Mouse (Mus musculus): ENCODE results near the gene Mzt1. TPM values are rescaled to one million over a fixed set of nuclear protein-coding genes. Genes with fewer than 3 reads are reported as not detected.
A peak's percentile ranks its signal among the peaks of the same experiment; 100 is the strongest.
"Not testable (repeated sequence)": the region's sequence is repeated elsewhere in the genome, so short reads cannot be mapped to it uniquely, and the experiment has no call there.

Mzt1 gene
- 89.5 and 104 TPM in 2 replicates for polyA plus RNA-seq (2016; fragmentation: Nextera tagmentation; extraction: Ambion mirVana)

DNA sequence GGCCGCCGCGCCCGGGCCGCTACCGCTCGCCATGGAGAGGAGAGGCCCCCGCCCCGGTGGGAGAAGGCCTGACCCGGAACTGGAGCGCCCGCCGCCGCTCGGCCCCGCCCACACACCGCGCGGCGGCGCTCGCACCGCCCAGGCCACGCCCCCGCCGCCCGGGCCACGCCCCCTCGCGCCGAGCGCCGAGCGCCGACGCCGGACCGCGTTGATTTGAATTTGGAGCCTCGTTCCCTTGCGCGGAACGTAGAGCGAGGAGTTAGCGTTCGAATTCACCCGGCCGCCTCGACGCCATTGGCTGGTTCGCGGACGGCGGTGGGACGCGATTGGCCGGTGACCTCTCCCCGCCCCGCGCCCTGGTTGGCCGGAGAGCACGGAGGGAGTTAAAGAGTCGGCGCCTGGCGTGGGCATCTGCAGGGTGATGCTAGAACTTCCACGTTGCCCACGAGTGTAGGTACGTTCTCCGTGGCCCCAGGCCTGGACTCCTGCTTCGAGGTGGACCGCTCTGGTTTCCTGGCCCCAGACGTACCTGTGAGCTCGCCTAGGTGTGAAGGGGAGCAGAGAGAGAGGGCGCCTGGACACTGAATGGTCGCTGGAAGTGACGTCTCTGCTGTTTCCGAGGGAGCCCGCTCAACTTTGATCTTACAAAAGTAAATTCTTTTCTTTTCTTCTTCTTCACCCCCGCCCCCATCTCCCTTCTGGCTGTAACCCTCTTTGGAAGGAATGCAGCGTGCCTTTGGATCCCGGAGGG, at the start of gene Mzt1, which contains the start of gene Bora:
Gene Mzt1, minus strand, starts transcription at position 104 of the 751 bp plus-strand sequence.
Gene Bora, plus strand, starts transcription at position 192 of the 751 bp plus-strand sequence.
- peaks cover 29% of the 10 kb centered on the region for H3K4me1 ChIP-seq
- H3K27me3 ChIP-seq (ENCODE audit: low read depth, poor library complexity, severe bottlenecking), result no peaks in the 10 kb centered on the region
- H3K36me3 ChIP-seq, result peaks cover 34% of the 10 kb centered on the region
- no peaks in the 10 kb centered on the region for H3K9me3 ChIP-seq (replicated peaks)
- peak within 1 kb of the TSS; percentile 97 for H3K27ac ChIP-seq
- peak; percentile 94 for DNase-seq (ENCODE audit: low spot score)
- H3K4me3 ChIP-seq, result peak within 1 kb of the TSS; percentile 85
- WGBS, result under 1% methylated on average over 81 of the region's 81 CpGs

GRCm38 (mm10) chr14:99088947-99089346, 43.0 kb upstream of the Mzt1 start:
- no peaks in the 10 kb centered on the region for H3K9me3 ChIP-seq (replicated peaks)
- 96% methylated on average over 7 of the region's 7 CpGs for WGBS
- no peak overlapping the region for H3K4me3 ChIP-seq
- H3K4me1 ChIP-seq, result no peaks in the 10 kb centered on the region
- no peak for DNase-seq (ENCODE audit: low spot score)
- H3K36me3 ChIP-seq, result peaks cover 97% of the 10 kb centered on the region
- no peaks in the 10 kb centered on the region for H3K27me3 ChIP-seq (ENCODE audit: low read depth, poor library complexity, severe bottlenecking)
- H3K27ac ChIP-seq, result no peak overlapping the region

DNA sequence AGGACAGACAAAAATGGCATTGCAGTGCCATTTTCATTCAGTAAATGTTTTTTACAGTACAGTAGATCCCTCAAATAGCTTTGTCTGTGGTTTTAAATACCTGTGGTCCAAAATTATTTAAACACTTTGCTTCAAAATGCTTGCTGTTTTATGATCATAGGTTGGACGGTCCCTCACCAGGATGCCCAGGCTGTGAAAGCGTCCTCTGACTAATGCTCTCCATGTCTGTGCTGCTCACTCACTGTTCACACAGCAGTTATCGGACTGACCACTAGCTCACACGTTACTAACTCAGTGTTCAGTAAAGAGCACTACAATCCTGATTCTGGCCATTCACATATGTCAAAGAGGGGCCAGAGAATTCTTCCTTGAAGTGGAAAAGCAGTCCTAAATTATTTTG, 25.2 kb upstream of the Mzt1 start:
- Histone ChIP-seq H3K9me3 (replicated peaks) (no peaks in the 10 kb centered on the region), H3K36me3 (peaks cover 97% of the 10 kb centered on the region), H3K27me3 (ENCODE audit: low read depth, poor library complexity, severe bottlenecking) (no peaks in the 10 kb centered on the region), H3K27ac (no peak overlapping the region), H3K4me1 (no peaks in the 10 kb centered on the region), H3K4me3 (no peak overlapping the region)
- WGBS, result 93% methylated on average over 4 of the region's 4 CpGs
- DNase-seq (ENCODE audit: low spot score), result no peak

- DNase-seq (ENCODE audit: low spot score), result no peak
- Histone ChIP-seq H3K4me3 (no peak overlapping the region), H3K27ac (no peak overlapping the region), H3K27me3 (ENCODE audit: low read depth, poor library complexity, severe bottlenecking) (no peaks in the 10 kb centered on the region), H3K36me3 (peaks cover 89% of the 10 kb centered on the region), H3K4me1 (no peaks in the 10 kb centered on the region), H3K9me3 (replicated peaks) (no peaks in the 10 kb centered on the region)
- 94% methylated on average over 2 of the region's 2 CpGs for WGBS
Measured at GRCm38 (mm10) chr14:99063091-99063490, 17.2 kb upstream of the Mzt1 start.

DNA sequence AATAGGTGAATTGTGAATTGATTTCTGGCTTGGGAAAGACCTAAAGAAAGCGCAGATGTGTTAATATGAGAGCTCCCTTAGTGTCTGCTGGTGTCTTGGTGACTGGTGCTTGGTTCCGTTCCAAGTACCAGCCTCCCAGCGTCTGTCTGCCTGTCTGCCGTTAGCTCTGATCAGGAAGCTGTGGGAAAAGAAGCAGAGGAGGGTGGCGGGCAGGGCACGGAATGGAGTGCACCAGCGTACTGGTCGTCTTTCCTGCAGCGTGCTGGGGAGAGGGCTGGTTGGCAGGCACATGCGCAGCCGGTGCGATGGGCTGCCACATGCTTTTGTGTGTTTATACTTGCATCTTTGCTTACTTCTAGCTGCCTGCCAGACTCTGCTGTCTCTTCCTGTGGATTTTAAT, 14.7 kb upstream of the Mzt1 start:
- Histone ChIP-seq H3K27ac (no peak overlapping the region), H3K9me3 (replicated peaks) (no peaks in the 10 kb centered on the region), H3K4me3 (no peak overlapping the region), H3K27me3 (ENCODE audit: low read depth, poor library complexity, severe bottlenecking) (no peaks in the 10 kb centered on the region), H3K36me3 (peaks cover 88% of the 10 kb centered on the region), H3K4me1 (no peaks in the 10 kb centered on the region)
- WGBS, result 94% methylated on average over 12 of the region's 12 CpGs
- no peak for DNase-seq (ENCODE audit: low spot score)

GRCm38 (mm10) chr14:99058959-99059586, 13.1 kb upstream of the Mzt1 start:
- Histone ChIP-seq H3K4me3 (no peak overlapping the region), H3K4me1 (no peaks in the 10 kb centered on the region), H3K36me3 (peaks cover 87% of the 10 kb centered on the region), H3K27ac (no peak overlapping the region), H3K9me3 (replicated peaks) (no peaks in the 10 kb centered on the region), H3K27me3 (ENCODE audit: low read depth, poor library complexity, severe bottlenecking) (no peaks in the 10 kb centered on the region)
- no peak for DNase-seq (ENCODE audit: low spot score)
- 92% methylated on average over 7 of the region's 7 CpGs for WGBS

DNA sequence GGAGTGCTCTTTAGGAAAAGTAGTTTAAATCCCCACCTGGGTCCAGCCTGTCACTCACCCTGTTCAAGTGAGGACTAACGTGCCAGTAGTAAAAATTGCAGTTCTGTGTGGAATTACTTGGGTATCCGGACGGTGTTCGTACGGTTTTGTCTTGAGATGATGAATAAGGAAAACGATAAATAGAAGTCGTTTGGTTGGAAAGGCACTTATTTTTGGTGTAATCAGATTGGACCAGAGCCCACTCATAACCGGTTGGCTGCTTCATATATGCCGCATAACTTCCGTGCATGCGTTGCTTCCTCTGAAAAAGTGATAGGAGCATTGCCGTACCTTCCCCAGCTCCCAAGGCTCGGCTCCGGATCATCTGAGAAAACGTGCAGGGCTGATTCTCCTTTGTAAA, 848 bp upstream of the Mzt1 start:
- no peaks in the 10 kb centered on the region for H3K27me3 ChIP-seq (ENCODE audit: low read depth, poor library complexity, severe bottlenecking)
- peak overlapping the region; percentile 97 for H3K27ac ChIP-seq
- no peaks in the 10 kb centered on the region for H3K9me3 ChIP-seq (replicated peaks)
- H3K36me3 ChIP-seq, result peaks cover 39% of the 10 kb centered on the region
- 2% methylated on average over 15 of the region's 15 CpGs for WGBS
- H3K4me3 ChIP-seq, result peak overlapping the region; percentile 85
- peaks cover 25% of the 10 kb centered on the region for H3K4me1 ChIP-seq
- DNase-seq (ENCODE audit: low spot score), result no peak

DNA sequence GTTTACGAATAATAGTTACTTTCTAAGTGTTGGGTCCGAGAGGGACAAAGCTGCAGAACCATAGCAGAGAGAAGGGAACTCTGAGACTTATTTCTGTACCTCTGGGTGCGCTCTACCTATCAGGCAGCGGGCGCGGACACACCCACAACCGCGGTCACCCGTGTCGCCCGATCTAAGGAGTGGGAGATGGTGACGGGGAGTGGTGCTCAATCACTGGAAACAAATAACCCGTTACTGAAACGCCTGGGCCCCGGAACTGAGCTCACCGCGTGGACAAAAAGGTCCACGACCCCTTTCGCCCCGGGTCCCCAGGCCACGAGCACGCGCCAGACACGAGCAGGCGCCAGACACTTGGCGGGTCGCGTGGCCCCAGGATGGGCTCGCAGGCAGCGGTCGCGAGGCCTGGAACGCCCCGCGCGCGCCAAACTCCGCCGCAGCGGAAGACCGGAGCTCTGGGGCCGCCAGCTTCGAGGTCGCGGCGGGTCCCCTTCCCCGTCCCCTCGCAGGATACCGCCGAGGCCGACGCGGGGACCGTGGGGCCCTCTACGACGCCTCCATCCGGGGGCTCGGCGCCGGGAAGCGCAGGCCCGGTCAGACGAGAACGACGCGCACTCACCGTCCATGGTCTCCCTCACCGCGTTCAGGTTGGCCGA, 430 bp downstream of the Mzt1 start:
- Histone ChIP-seq H3K4me3 (peak overlapping the region; percentile 85), H3K9me3 (replicated peaks) (no peaks in the 10 kb centered on the region), H3K36me3 (peaks cover 26% of the 10 kb centered on the region), H3K27ac (peak overlapping the region; percentile 97), H3K27me3 (ENCODE audit: low read depth, poor library complexity, severe bottlenecking) (no peaks in the 10 kb centered on the region), H3K4me1 (peaks cover 29% of the 10 kb centered on the region)
- no peak for DNase-seq (ENCODE audit: low spot score)
- WGBS, result under 1% methylated on average over 70 of the region's 70 CpGs

DNA sequence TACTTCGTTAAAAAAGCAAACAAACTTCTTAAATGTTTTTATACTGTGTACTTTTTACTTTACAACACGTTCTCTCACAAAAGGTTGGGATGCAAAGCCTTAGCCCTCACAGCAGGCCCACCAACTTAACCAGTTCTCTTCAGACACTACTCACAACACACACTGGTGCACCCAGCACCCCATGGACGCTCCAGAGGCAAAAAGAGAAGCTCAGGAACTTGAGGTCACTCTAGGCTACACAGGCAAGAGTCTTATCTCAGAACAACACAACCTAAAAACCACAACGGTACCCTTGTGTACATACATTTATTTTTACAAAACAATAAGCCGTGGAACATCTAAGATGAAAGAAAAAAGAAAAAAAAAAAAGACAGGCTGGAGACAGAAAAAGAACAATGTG, 1.2 kb downstream of the Mzt1 start:
- Histone ChIP-seq H3K36me3 (peaks cover 25% of the 10 kb centered on the region), H3K4me1 (peaks cover 29% of the 10 kb centered on the region), H3K9me3 (replicated peaks) (no peaks in the 10 kb centered on the region), H3K27me3 (ENCODE audit: low read depth, poor library complexity, severe bottlenecking) (no peaks in the 10 kb centered on the region), H3K4me3 (peak overlapping the region; percentile 85), H3K27ac (peak overlapping the region; percentile 97)
- 12% methylated on average over 5 of the region's 5 CpGs for WGBS
- no peak for DNase-seq (ENCODE audit: low spot score)

DNA sequence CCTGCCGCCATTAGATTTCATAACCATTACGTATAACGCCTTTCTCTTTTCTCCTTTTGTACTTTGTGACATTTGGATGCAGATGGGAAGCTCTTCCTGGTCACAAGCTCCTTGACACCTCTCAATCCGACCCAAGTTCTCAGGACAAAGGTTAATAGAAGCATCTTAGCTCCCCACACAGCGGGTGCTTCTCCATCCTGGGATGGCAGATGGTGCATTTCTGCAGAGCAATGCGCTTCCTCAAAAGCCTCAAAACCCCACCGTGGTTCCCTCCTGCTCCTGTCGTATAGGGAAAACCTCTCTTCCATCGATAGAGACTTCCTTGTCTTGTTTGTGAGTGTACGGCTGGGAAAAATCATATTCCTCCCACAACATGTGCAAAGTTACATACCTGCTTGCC, 1.8 kb downstream of the Mzt1 start:
- H3K36me3 ChIP-seq, result peaks cover 25% of the 10 kb centered on the region
- peak overlapping the region; percentile 97; the same call in 1 of the 2 replicates for H3K27ac ChIP-seq
- DNase-seq (ENCODE audit: low spot score), result no peak
- peaks cover 26% of the 10 kb centered on the region for H3K4me1 ChIP-seq
- no peaks in the 10 kb centered on the region for H3K27me3 ChIP-seq (ENCODE audit: low read depth, poor library complexity, severe bottlenecking)
- peak overlapping the region; percentile 85 for H3K4me3 ChIP-seq
- 44% methylated on average over 10 of the region's 10 CpGs for WGBS
- H3K9me3 ChIP-seq (replicated peaks), result no peaks in the 10 kb centered on the region

DNA sequence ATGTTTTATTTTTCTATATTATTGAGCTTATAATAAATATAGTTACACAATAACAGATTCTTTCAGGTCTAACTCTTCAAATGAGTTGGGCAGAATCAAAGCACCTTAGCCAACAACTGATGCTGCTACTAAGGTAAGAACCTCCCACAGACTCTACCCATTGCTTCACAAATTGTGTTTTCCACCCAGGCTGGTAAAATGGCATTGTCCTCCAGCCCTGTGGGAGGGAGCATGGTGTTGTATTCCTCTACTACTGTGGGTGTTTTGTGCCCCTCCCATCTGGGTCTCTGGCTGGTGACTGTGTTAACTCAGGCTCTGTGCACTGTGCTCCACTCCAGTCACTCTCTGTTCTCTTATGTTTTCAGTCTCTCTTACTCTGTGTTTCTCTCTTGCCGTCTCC, 2.4 kb downstream of the Mzt1 start:
- no peaks in the 10 kb centered on the region for H3K27me3 ChIP-seq (ENCODE audit: low read depth, poor library complexity, severe bottlenecking)
- peaks cover 25% of the 10 kb centered on the region for H3K36me3 ChIP-seq
- 0 out of 2 replicates have a peak overlapping the region, but pooled peaks have one; percentile 97 for H3K27ac ChIP-seq
- H3K4me1 ChIP-seq, result peaks cover 26% of the 10 kb centered on the region
- peak overlapping the region; percentile 85 for H3K4me3 ChIP-seq
- WGBS, result 68% methylated on average over 1 of the region's 1 CpGs
- no peak for DNase-seq (ENCODE audit: low spot score)
- H3K9me3 ChIP-seq (replicated peaks), result no peaks in the 10 kb centered on the region

DNA sequence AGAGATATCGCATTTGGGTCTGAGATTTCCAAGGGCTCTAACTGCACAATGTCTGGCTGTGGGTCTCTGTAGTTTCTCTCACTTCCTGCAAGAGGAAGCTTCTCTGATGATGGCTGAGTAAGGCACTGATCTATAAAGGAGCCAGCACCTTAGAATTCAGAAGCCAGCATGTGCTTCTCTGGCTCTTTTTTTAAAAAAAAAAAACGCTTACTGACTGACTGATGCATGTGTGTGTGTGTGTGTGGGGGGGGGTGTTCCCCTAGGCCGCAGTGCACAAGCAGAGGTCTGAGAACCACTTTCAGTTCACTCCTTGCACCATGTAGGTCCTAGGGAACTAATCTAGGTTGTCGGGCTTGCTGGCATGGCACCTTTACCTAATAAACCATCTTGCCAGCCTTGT, 4.5 kb downstream of the Mzt1 start:
- Histone ChIP-seq H3K4me3 (no peak overlapping the region), H3K9me3 (replicated peaks) (no peaks in the 10 kb centered on the region), H3K27me3 (ENCODE audit: low read depth, poor library complexity, severe bottlenecking) (no peaks in the 10 kb centered on the region), H3K36me3 (peaks cover 31% of the 10 kb centered on the region), H3K4me1 (peaks cover 21% of the 10 kb centered on the region), H3K27ac (no peak overlapping the region)
- WGBS, result 84% methylated on average over 4 of the region's 4 CpGs
- no peak for DNase-seq (ENCODE audit: low spot score)

DNA sequence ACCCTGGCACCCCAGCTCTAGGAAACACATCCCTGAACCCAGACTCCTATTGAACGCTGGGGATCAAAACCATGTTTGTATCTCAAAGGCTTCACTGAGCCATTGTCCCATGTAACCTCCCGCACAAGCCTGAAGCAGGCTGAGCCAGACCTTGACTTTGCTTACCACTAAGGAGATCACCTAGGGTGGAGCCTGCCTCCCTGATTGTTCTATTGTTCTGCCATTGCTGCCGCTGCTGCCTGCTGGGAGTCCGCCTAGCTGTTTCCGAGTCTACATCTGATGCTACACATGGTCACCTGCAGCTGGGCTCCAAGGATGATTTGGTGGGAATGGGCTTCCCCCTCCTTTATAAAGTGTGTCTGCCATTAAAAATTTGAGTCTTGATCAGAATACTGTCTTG, 6.6 kb downstream of the Mzt1 start:
- H3K9me3 ChIP-seq (replicated peaks); DNase-seq (ENCODE audit: low spot score); H3K27me3 ChIP-seq (ENCODE audit: low read depth, poor library complexity, severe bottlenecking); H3K27ac ChIP-seq; H3K4me3 ChIP-seq: not testable (repeated sequence)
- Histone ChIP-seq H3K4me1 (peaks cover 13% of the 10 kb centered on the region), H3K36me3 (peaks cover 47% of the 10 kb centered on the region)
- WGBS, result 86% methylated on average over 5 of the region's 5 CpGs

Measured in limb, embryonic 10.5 days (tissue).